Mouse (Mus musculus) frontal cortex, postnatal 10 days (tissue): ENCODE data around the gene Pyroxd2.
"Not testable (repeated sequence)": the region's sequence is repeated elsewhere in the genome, so short reads cannot be mapped to it uniquely, and the experiment has no call there.

Experiments
- DNase-seq, 2 experiments: peaks; one replicate each; pipeline ENCODE4 v3.0.0; 2022; ENCODE audit warnings: low spot score in 2 of 2, mixed read lengths in 1 of 2

The Pyroxd2 gene

DNA sequence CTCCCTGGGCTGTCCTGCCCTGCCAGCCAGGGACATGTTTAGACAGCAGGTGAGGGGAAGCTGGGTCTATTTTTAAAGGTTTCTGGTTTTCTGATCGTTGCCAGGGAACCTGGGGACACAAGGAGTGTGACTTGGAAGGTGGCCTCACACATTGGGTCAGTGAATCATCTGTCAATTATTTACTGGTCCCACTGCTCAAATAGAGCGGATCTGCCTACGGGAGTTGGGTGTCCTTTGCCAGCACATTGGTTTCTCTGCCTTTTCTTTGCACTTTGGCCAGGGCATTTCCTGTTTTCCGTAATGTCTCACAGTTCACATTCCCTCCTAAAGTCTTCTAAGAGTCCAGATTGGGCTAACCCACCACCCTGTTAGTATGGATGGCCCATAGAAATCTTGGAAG lies 62.8 kb downstream of the Pyroxd2 start:
- DNase-seq = no peak

DNA sequence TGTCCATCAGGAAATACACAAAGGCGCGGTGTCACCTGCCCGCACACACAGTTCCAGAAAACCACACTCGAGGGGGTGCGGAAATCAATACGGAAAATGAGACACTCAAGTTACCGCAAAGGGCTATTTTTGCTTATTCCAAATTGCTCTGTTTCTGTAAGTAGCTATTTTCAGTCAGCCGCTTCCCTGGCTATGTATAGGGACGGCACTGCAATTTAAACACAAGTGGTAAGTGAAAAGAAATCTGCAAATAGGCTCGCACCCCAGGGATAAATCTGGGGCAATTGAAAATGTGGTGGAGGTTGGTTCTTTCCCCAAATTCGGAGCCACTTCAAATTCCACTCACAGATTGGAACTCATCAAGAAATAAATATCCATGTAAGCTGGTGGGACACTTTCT lies 63.3 kb downstream of the Pyroxd2 start:
- DNase-seq = no peak

GRCm38 (mm10) chr19:42682776-42683175 lies 69.8 kb downstream of the Pyroxd2 start:
- DNase-seq = not testable (repeated sequence)

DNA sequence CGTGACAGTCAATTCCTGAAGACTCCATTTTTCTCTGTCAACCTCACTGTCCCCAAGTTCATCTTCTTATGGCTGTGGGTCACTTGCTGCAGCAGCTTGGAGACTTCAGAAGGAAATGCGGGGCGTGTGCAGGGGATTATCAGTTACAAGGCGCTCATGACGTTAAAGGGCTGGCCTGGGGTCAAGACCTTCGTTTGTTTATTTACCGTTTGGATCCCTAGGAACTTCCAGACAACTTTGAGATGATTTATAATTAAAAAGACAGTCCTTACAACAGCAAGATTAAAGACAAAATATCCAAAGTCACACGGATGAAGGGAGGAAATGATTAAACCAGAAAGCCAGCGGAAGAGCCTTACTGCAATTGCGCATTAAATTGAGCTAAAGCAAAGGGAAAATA lies 74.4 kb downstream of the Pyroxd2 start:
- no peak for DNase-seq

DNA sequence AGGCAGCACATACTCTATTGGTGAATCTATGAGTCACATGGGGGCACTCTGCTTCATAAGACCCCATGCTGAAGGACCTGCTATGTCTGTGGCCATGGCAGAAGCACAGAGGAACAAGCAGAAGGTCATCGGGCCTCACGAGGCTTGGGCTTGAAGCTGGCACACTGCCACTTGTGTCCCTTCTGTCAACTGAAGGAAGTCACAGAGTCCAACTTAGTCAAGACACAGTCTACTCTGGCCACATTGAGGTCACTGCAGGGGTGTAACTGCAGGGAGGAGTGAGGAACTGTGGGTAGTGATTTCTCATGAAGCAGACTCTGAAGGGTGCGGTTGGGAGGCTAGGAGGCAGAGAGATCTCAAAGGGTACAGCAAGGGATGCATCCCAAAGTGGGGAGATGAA lies 75.1 kb downstream of the Pyroxd2 start:
- no peak for DNase-seq

- DNase-seq = no peak
Observed at GRCm38 (mm10) chr19:42676931-42677330, 75.6 kb downstream of the Pyroxd2 start.
